Mouse (Mus musculus) right cerebral cortex, adult 18-20 months (tissue): ENCODE measurements around the gene Xrcc4.

ENCODE experiments used
- DNase-seq: peaks from one replicate; pipeline ENCODE4 v3.0.0; 2022; ENCODE audit warnings: mixed read lengths

The Xrcc4 gene

GRCm38 (mm10) chr13:89918814-89919481 lies 170.5 kb downstream of the Xrcc4 start:
- no peak for DNase-seq

GRCm38 (mm10) chr13:89914332-89914731 lies 175.1 kb downstream of the Xrcc4 start:
- DNase-seq = no peak

GRCm38 (mm10) chr13:89913891-89914290 lies 175.5 kb downstream of the Xrcc4 start:
- no peak for DNase-seq

GRCm38 (mm10) chr13:89906120-89906519 lies 183.3 kb downstream of the Xrcc4 start:
- DNase-seq = no peak

GRCm38 (mm10) chr13:89899066-89899465 lies 190.3 kb downstream of the Xrcc4 start:
- DNase-seq = no peak

- no peak for DNase-seq
Observed at GRCm38 (mm10) chr13:89892140-89892539, 197.3 kb downstream of the Xrcc4 start.

- DNase-seq = no peak
Observed at GRCm38 (mm10) chr13:89890159-89890558, 199.2 kb downstream of the Xrcc4 start.

- no peak for DNase-seq
Observed at GRCm38 (mm10) chr13:89889074-89889473, 200.3 kb downstream of the Xrcc4 start.

- no peak for DNase-seq
Observed at GRCm38 (mm10) chr13:89883523-89883922, 205.9 kb downstream of the Xrcc4 start.

- DNase-seq = no peak
Observed at GRCm38 (mm10) chr13:89881281-89881680, 208.1 kb downstream of the Xrcc4 start.

GRCm38 (mm10) chr13:89878832-89879468 lies 210.5 kb downstream of the Xrcc4 start:
- peak; percentile 37 for DNase-seq

- DNase-seq = no peak
Observed at GRCm38 (mm10) chr13:89875499-89875898, 213.9 kb downstream of the Xrcc4 start.

- no peak for DNase-seq
Observed at GRCm38 (mm10) chr13:89872725-89873124, 216.7 kb downstream of the Xrcc4 start.

- no peak for DNase-seq
Observed at GRCm38 (mm10) chr13:89854139-89854538, 235.3 kb downstream of the Xrcc4 start.

- DNase-seq = no peak
Observed at GRCm38 (mm10) chr13:89850746-89851145, 238.7 kb downstream of the Xrcc4 start.

GRCm38 (mm10) chr13:89849955-89850354 lies 239.5 kb downstream of the Xrcc4 start:
- DNase-seq = peak; percentile 4

- no peak for DNase-seq
Observed at GRCm38 (mm10) chr13:89838635-89839034, 250.8 kb downstream of the Xrcc4 start.

GRCm38 (mm10) chr13:89834485-89834884 lies 254.9 kb downstream of the Xrcc4 start:
- no peak for DNase-seq

GRCm38 (mm10) chr13:89833053-89833670 lies 256.2 kb downstream of the Xrcc4 start:
- no peak for DNase-seq

- no peak for DNase-seq
Observed at GRCm38 (mm10) chr13:89828429-89828970, 260.9 kb downstream of the Xrcc4 start.

- DNase-seq = no peak
Observed at GRCm38 (mm10) chr13:89827838-89828237, 261.6 kb downstream of the Xrcc4 start.

GRCm38 (mm10) chr13:89814543-89814942 lies 274.9 kb downstream of the Xrcc4 start:
- no peak for DNase-seq

- no peak for DNase-seq
Observed at GRCm38 (mm10) chr13:89812169-89812568, 277.2 kb downstream of the Xrcc4 start.

- no peak for DNase-seq
Observed at GRCm38 (mm10) chr13:89809024-89809423, 280.4 kb downstream of the Xrcc4 start.
